Mouse (Mus musculus) embryonic facial prominence, embryonic 10.5 days (tissue): ENCODE measurements around the gene Tgds. TPM values are rescaled to one million over a fixed set of nuclear protein-coding genes. Genes with fewer than 3 reads are reported as not detected.

Source experiments
- DNase-seq: peaks from one replicate; pipeline ENCODE4 v3.0.0-alpha.2; 2017; ENCODE audit warnings: low spot score
- H3K27ac ChIP-seq: fragments of 300-500 bp; sonication (generic); replicated peaks from 2 replicates; pipeline ENCODE4 v1.5.1; 2016; ENCODE audit warnings: mild to moderate bottlenecking
- H3K27me3 ChIP-seq: fragments of 300-500 bp; sonication (generic); replicated peaks from 2 replicates; pipeline ENCODE4 v1.6.1; 2016; ENCODE audit warnings: low read depth, mild to moderate bottlenecking; ENCODE audit not compliant: poor library complexity, severe bottlenecking
- H3K36me3 ChIP-seq: fragments of 300-500 bp; sonication (generic); replicated peaks from 2 replicates; pipeline ENCODE4 v1.6.1; 2016; ENCODE audit warnings: mild to moderate bottlenecking, moderate library complexity
- H3K4me1 ChIP-seq: fragments of 300-500 bp; sonication (generic); 2 replicates; pipeline ENCODE4 v1.6.1; 2016
- H3K4me3 ChIP-seq: fragments of 300-500 bp; sonication (generic); 2 replicates; pipeline ENCODE4 v1.5.1; 2016; ENCODE audit warnings: mild to moderate bottlenecking, moderate library complexity
- H3K9me3 ChIP-seq: fragments of 300-500 bp; sonication (generic); 2 replicates; pipeline ENCODE4 v1.6.1; 2016; ENCODE audit warnings: mild to moderate bottlenecking
- WGBS: fragments of 180-500 bp; shearing (Covaris S2); methylation state at CpG from one replicate; pipeline ENCODE4 v1.1.7; 2016; 5-methylcytosine and 5-hydroxymethylcytosine counted together
- polyA plus RNA-seq: library from polyadenylated mRNA; unstranded; fragments of >200 nt; fragmentation: Nextera tagmentation; extraction: Ambion mirVana; gene quantifications from 2 replicates; pipeline ENCODE4 v1.2.1, GENCODE M21; 2016

The Tgds gene
- 32.3 and 32.8 TPM in 2 replicates for polyA plus RNA-seq

DNA sequence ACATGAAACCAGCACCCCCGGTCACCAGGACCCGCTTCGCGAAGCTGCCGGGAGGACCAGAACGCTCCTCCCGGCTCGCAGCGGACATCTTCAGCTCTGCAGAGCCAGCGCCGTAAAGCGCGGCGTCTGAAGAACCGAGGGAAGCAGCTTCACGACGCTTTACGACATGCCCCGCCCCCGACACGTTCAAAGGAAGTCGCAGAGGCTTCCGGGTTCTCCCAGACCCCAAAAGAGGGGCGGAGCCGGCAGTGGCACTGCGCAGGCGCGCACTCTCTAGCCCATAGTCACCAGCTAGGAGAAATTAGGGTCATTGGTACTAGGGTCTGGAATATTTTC is at the start of gene Tgds:
Gene Tgds (minus strand): TSS at position 114 of the 336 bp plus-strand sequence.
- H3K9me3 ChIP-seq = no peaks in the 10 kb centered on the region
- H3K4me1 ChIP-seq = peaks cover 31% of the 10 kb centered on the region
- H3K27ac ChIP-seq = peak within 1 kb of the TSS; percentile 88
- H3K36me3 ChIP-seq = peaks cover 24% of the 10 kb centered on the region
- H3K4me3 ChIP-seq = peak within 1 kb of the TSS; percentile 78
- peaks cover 4% of the 10 kb centered on the region for H3K27me3 ChIP-seq
- DNase-seq = peak; percentile 99
- under 1% methylated on average over 28 of the region's 28 CpGs for WGBS

DNA sequence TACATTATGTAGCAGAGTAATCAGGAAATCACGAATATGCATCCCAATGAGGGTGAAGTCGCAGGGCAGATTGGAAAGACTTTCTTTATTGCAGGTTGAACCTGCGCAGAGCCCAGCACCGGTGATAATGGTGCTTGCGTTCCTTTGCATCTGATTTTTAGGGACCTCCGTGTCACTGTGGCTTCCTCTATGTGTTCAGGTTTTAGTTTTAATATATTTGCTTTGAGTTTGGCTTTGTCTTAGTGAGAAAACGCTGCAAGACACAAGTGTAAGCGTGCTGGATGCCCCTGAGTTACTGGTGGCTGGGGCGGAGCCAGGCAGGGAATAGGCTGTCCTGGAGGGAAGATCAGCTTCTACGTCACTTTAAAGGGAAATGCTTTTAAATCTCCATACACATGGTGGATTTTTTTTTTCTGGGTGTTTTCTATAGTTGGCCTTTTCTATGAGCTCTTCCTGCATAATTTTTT is 48.2 kb upstream of the Tgds start:
- Histone ChIP-seq H3K4me3 (peak overlapping the region; percentile 69), H3K9me3 (no peaks in the 10 kb centered on the region), H3K4me1 (peaks cover 6% of the 10 kb centered on the region; the same call in 1 of the 2 replicates), H3K27ac (peak overlapping the region; percentile 86), H3K36me3 (no peaks in the 10 kb centered on the region), H3K27me3 (no peaks in the 10 kb centered on the region)
- DNase-seq = peak; percentile 54
- WGBS = 4% methylated on average over 10 of the region's 10 CpGs

DNA sequence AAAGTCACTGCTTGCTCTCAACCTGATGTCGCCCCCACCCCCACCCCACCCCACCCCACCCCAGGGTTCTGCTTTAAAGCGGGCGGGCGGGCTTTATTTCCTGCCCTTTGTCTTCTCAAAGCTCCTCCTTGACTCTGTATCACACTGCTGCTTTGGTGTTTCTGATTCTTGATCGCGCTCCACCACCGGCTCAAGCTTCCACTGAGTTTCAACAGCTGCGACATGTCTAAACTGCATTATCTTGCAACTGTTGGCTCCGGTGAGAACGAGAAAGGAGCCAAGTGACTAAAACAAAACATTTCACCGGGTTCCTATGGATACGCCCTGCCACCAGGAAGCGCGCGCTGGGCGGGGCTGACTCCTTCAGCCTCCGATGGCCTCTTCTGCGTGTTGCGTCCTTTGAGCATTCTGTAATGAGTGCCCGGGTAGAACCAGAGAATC is 47.6 kb upstream of the Tgds start:
- DNase-seq = peak; percentile 79
- Histone ChIP-seq H3K4me1 (peaks cover 6% of the 10 kb centered on the region; the same call in 1 of the 2 replicates), H3K4me3 (peak overlapping the region; percentile 69), H3K36me3 (no peaks in the 10 kb centered on the region), H3K9me3 (no peaks in the 10 kb centered on the region), H3K27me3 (no peaks in the 10 kb centered on the region), H3K27ac (peak overlapping the region; percentile 86)
- WGBS = under 1% methylated on average over 20 of the region's 20 CpGs

DNA sequence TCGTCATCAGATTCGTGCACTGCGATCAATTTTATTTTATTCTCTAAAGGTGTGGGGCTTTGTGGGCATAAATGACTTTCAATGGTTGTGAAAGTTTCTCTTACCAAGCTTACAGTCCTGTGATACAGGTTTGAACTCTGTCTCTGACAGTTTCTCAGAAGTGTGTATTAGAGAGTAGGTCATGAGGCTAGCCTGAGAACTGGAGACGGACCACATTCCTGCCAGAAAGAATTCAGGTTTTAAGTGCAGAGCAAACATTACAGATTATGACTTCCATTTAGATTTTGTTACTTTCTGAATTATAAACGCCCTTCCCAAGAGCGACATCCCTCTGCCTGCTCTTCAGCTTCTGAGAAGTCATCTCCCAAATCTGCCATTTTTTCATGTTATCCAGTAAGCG is 47.1 kb upstream of the Tgds start:
- H3K27ac ChIP-seq = peak overlapping the region; percentile 86
- no peaks in the 10 kb centered on the region for H3K9me3 ChIP-seq
- H3K4me1 ChIP-seq = peaks cover 6% of the 10 kb centered on the region; the same call in 1 of the 2 replicates
- H3K27me3 ChIP-seq = no peaks in the 10 kb centered on the region
- peak overlapping the region; percentile 69 for H3K4me3 ChIP-seq
- 34% methylated on average over 7 of the region's 7 CpGs for WGBS
- no peaks in the 10 kb centered on the region for H3K36me3 ChIP-seq
- DNase-seq = no peak

DNA sequence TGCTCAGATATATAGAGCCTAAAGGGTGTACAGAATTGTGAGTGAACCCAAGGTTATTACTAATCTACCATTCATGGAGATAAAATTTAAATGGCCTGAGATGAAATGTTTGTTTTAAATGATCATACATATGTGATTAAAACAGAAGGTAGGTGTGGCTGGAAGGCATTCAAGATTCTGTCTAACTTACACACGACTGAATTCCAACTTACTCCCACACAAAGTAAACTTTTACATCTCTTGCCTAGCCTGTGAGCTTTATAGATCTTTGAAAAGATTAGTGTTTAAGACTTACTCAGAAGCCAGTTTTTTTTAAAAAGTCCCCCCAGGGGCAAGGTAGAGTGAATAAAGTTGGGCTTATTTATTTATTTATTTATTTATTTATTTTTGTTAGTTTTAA is 46.7 kb upstream of the Tgds start:
- Histone ChIP-seq H3K9me3 (no peaks in the 10 kb centered on the region), H3K4me1 (peaks cover 6% of the 10 kb centered on the region; the same call in 1 of the 2 replicates), H3K27me3 (no peaks in the 10 kb centered on the region), H3K36me3 (no peaks in the 10 kb centered on the region), H3K4me3 (no peak overlapping the region), H3K27ac (no peak overlapping the region)
- DNase-seq = no peak
- WGBS = 76% methylated on average over 1 of the region's 1 CpGs

DNA sequence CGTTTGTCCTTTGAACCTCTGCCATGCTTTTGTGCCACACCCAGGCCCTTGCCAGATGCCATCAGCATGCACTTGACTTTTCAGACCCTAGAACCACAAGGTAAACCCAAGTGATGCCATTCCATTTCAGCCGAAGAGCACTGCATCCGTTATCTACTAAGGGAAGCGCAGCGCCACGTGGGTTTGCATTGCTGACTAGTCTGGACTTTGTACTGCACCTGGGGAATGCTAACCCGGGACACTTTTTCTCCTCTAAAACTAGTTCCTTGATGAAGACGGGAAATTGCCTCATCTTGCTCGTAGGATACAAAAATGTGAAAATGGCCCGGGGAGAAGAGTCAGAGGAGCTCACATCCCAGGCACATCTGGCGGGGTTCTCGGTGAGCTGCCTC is 43.1 kb upstream of the Tgds start:
- Histone ChIP-seq H3K4me3 (no peak overlapping the region), H3K9me3 (no peaks in the 10 kb centered on the region), H3K27me3 (no peaks in the 10 kb centered on the region), H3K27ac (no peak overlapping the region), H3K4me1 (peaks cover 5% of the 10 kb centered on the region; the same call in 1 of the 2 replicates), H3K36me3 (no peaks in the 10 kb centered on the region)
- WGBS = 88% methylated on average over 12 of the region's 12 CpGs
- no peak for DNase-seq

DNA sequence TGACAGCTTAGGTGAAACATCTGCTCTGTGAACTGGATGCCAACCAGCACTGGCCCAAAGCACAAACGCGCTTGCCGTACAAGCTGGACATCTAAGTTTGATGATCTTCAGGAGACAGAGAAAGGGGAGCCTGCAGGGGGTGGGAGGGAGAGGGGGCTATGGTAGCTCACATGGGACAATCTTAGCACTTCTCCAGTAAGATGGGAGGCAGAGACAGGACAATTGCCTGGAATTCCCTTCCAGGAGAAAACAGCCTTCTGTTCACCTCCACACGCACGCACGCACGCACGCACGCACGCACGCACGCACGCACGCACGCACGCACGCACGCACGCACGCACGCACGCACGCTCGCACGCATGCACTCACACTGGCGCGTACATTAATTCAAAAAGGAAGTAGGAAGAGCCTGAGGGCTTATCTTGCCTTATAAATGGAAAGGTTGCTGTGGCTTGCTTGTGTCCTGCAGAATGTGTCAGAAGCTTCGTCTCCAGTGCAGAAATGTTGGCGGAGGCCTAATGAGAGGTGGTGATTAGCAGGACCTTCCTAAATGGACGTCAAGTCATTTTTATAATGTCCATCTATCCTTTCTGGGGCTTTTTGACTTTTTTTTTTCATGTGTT is 42.6 kb upstream of the Tgds start:
- DNase-seq = no peak
- no peaks in the 10 kb centered on the region for H3K9me3 ChIP-seq
- 88% methylated on average over 30 of the region's 30 CpGs for WGBS

DNA sequence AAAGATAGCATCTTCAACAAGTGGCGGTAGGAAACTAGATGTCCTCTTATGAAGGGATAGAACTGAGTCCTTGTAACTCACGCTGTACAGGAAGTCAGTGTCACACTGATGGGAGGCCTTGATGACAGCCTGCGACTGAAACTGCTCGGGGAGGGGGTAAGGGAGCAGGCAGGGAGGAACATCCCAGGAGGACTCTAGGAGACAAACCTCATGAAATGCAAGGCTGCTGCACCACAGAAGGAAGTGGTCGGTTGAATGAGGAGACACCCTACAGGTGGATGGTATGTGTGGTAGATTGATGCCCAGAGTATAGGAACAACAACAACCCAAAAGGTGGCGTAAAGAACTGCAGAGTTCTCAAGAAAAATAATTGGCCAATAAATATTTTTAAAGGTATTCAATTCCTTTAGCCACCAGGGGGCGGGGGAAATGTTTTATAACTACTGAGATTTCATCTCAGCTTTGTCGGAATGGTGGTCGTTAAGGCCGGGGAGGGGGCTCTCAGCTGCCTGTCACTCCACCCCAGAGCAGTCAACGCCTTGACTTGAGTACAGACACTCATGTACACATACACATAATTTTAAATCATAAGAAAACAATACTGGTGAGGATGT is 41.1 kb upstream of the Tgds start:
- Histone ChIP-seq H3K4me1 (no peaks in the 10 kb centered on the region), H3K27me3 (no peaks in the 10 kb centered on the region), H3K27ac (no peak overlapping the region), H3K36me3 (peaks cover 16% of the 10 kb centered on the region), H3K9me3 (peaks cover 2% of the 10 kb centered on the region; the same call in 1 of the 2 replicates), H3K4me3 (no peak overlapping the region)
- DNase-seq = no peak
- WGBS = 77% methylated on average over 11 of the region's 11 CpGs

More for the DNA sequence above, 42.6 kb upstream of the Tgds start:
- Histone ChIP-seq H3K27me3 (no peaks in the 10 kb centered on the region), H3K36me3 (0 out of 2 replicates have a peak, but pooled peaks cover 1% of the 10 kb centered on the region), H3K4me3 (no peak overlapping the region), H3K4me1 (no peaks in the 10 kb centered on the region), H3K27ac (no peak overlapping the region)

DNA sequence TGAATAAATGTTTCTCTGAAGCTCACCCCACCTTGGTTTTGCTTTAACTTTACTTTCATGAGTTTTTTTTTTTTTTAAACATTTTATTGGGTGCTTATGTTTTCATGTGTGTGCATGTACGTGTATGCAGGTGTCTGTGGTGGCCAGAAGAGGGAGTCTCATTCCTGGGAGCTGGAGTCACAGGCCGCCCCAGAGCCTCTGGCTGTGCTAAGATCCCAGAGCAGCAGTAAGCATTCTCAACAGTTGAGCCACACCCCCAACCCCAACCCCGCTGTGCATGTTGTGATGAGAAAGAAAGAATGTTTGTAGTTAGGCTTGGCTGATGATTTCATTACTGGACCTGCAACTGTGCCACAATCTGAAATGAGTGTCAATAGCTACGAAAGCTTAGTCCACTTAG is 36.2 kb upstream of the Tgds start:
- no peak for DNase-seq
- Histone ChIP-seq H3K36me3 (peaks cover 27% of the 10 kb centered on the region), H3K27ac (no peak overlapping the region), H3K27me3 (no peaks in the 10 kb centered on the region), H3K4me3 (no peak overlapping the region), H3K9me3 (peaks cover 3% of the 10 kb centered on the region; the same call in 1 of the 2 replicates), H3K4me1 (no peaks in the 10 kb centered on the region)
- WGBS = 95% methylated on average over 4 of the region's 4 CpGs

DNA sequence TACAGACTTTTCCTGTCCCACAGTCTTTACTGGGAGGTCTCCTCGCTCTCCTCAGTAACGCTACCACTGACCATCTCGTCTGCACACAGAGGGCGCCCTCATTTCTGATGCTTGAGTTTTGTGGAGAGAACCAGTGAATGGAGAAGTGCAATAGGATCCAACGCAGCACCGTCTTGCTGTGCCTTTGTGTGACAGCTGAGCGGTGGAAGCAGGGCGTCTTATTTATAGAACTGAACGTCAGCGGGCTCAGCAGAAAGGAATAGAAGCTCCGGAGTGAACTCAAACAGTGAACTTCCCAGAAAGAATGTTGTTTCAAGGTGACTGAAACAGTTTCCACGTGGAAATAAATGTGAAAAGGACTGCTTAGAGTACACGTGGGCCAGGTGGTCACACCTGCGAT is 30.1 kb upstream of the Tgds start:
- Histone ChIP-seq H3K9me3 (no peaks in the 10 kb centered on the region), H3K4me3 (no peak overlapping the region), H3K27me3 (no peaks in the 10 kb centered on the region), H3K27ac (no peak overlapping the region), H3K4me1 (no peaks in the 10 kb centered on the region), H3K36me3 (peaks cover 69% of the 10 kb centered on the region)
- no peak for DNase-seq
- WGBS = 84% methylated on average over 14 of the region's 14 CpGs

DNA sequence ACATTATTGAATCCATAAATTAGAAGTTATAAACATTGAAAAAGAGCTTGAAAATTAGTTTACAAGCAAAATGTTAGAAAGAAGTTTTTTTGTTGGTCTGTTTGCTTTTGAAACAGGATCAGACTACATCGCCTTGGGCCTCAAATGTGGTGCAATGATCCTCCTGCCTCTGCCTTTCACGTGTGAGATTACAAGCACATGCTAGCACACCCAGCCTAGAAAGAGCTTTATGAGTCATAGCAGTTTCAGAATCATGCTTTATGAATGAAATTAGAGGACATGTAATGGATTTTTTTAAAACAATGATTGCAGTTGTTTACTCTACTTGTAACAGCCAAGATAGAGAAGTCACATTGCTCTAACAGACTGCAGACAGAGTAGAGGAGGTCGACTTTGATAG is 29.2 kb upstream of the Tgds start:
- Histone ChIP-seq H3K4me3 (no peak overlapping the region), H3K4me1 (no peaks in the 10 kb centered on the region), H3K36me3 (peaks cover 70% of the 10 kb centered on the region), H3K9me3 (no peaks in the 10 kb centered on the region), H3K27ac (no peak overlapping the region), H3K27me3 (no peaks in the 10 kb centered on the region)
- WGBS = 94% methylated on average over 3 of the region's 3 CpGs
- no peak for DNase-seq

DNA sequence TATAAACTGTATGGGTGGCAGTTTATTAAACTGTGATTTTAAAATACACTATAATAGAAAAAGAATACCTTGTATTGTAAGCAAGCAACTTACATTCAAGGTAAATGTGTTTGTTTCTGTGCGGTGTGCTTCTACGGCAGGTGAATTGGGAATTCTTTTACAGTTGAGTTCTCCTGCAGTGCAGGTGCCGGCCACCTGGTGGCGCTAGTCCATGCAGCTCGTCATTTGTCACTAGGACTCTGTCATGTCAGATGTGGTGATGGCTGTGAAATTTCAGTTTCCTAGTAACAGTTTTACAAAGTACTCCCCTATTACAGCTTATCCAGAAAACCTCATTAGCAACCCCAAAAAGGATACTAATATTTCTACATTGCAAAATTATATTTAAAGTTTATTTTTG is 24.6 kb upstream of the Tgds start:
- 29% methylated on average over 5 of the region's 5 CpGs for WGBS
- Histone ChIP-seq H3K27ac (no peak overlapping the region), H3K4me3 (no peak overlapping the region), H3K4me1 (no peaks in the 10 kb centered on the region), H3K27me3 (no peaks in the 10 kb centered on the region), H3K9me3 (no peaks in the 10 kb centered on the region), H3K36me3 (peaks cover 82% of the 10 kb centered on the region)
- DNase-seq = peak; percentile 64

DNA sequence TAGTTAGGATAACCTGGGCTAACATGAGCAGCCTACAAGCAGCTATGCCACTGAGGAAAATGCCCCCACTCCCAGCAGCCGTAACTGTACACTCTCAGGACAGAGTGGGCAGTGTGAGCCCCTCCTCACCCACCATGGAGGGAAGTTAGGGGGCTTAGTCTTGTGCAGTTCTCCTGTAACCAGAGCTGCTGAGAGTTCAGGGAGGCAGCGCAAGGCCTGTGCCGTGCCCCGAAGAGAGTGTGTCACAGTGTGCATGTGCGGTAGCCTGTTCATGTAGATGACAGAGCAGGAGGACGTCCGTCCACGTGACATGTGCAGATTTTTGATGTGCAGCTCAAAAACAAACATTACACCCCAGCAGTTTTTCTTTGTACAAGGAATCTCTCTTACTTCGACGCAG is 24.2 kb upstream of the Tgds start:
- no peak overlapping the region for H3K4me3 ChIP-seq
- H3K9me3 ChIP-seq = no peaks in the 10 kb centered on the region
- no peaks in the 10 kb centered on the region for H3K4me1 ChIP-seq
- DNase-seq = no peak
- 85% methylated on average over 10 of the region's 10 CpGs for WGBS
- peaks cover 82% of the 10 kb centered on the region for H3K36me3 ChIP-seq
- no peak overlapping the region for H3K27ac ChIP-seq
- H3K27me3 ChIP-seq = no peaks in the 10 kb centered on the region
